Mouse (Mus musculus) lung, adult 2 months (tissue): ENCODE measurements at regions not wholly inside any gene's neighbourhood (a gene's known extent, or its start where the extent isn't known, plus 50 kb on each side); places are given as distances from the start of the nearest gene placed in this dataset.

ENCODE experiments used
- CTCF ChIP-seq: fragments of 200-500 bp; IDR thresholded peaks from 2 replicates; pipeline ENCODE4 v1.5.1; 2011; ENCODE audit warnings: mild to moderate bottlenecking, low read length, control low read depth; ENCODE audit not compliant: insufficient read depth
- POLR2A ChIP-seq: fragments of 200-500 bp; IDR thresholded peaks from 2 replicates; pipeline ENCODE4 v1.6.1; 2011; ENCODE audit warnings: low read depth, mild to moderate bottlenecking, control low read depth, low read length, borderline replicate concordance; ENCODE audit errors: extremely low read depth

DNA sequence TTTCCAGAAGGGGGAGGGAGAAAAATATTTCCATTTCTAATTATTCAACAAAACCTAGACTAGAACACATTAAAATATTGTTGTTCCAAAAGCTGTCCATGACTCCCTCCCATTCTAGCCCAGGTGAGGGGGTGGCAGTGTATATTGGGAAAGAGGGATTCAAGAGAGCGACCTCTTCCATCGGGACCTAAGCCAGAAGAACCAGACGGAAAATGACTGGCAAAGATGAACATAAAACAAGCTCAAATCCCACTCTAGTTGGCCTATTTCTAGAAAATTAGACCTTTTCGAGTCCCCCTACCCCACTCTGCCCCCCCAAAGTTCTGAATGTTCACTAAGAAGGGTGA is 84.3 kb upstream of the Hsd17b12 start:
- no peak for TF ChIP-seq CTCF
- TF ChIP-seq POLR2A, result no peak
